Mouse (Mus musculus) liver, embryonic 12.5 days (tissue): ENCODE data around the gene Sec24c. TPM values are rescaled to one million over a fixed set of nuclear protein-coding genes. Genes with fewer than 3 reads are reported as not detected.

Source experiments
- ATAC-seq: fragments of 200-750 bp; cut with Nextera tagmentation; 2 replicates; pipeline ENCODE4 v1.8.0; 2017; ENCODE audit warnings: moderate number of reproducible peaks, mild to moderate bottlenecking, moderate library complexity
- H3K27ac ChIP-seq: fragments of 300-500 bp; sonication (generic); 2 replicates; pipeline ENCODE4 v1.5.1; 2016; ENCODE audit warnings: mild to moderate bottlenecking
- H3K27me3 ChIP-seq: fragments of 300-500 bp; sonication (generic); replicated peaks from 2 replicates; pipeline ENCODE4 v1.6.1; 2016; ENCODE audit warnings: mild to moderate bottlenecking, moderate library complexity
- H3K36me3 ChIP-seq: fragments of 300-500 bp; sonication (generic); 2 replicates; pipeline ENCODE4 v1.6.1; 2016; ENCODE audit warnings: mild to moderate bottlenecking, moderate library complexity
- H3K4me1 ChIP-seq: fragments of 300-500 bp; sonication (generic); 2 replicates; pipeline ENCODE4 v1.6.1; 2016
- H3K4me2 ChIP-seq: fragments of 300-500 bp; sonication (generic); 2 replicates; pipeline ENCODE4 v1.6.1; 2016; ENCODE audit warnings: mild to moderate bottlenecking, moderate library complexity
- H3K4me3 ChIP-seq: fragments of 300-500 bp; sonication (generic); 2 replicates; pipeline ENCODE4 v1.5.1; 2016; ENCODE audit warnings: mild to moderate bottlenecking, moderate library complexity
- H3K9ac ChIP-seq: fragments of 300-500 bp; sonication (generic); 2 replicates; pipeline ENCODE4 v1.6.1; 2016; ENCODE audit warnings: mild to moderate bottlenecking, moderate library complexity
- H3K9me3 ChIP-seq: fragments of 300-500 bp; sonication (generic); replicated peaks from 2 replicates; pipeline ENCODE4 v1.6.1; 2016; ENCODE audit warnings: mild to moderate bottlenecking, moderate library complexity
- WGBS: fragments of 180-500 bp; shearing (Covaris S2); methylation state at CpG from one replicate; pipeline ENCODE4 v1.1.7; 2016; ENCODE audit not compliant: insufficient replicate concordance; 5-methylcytosine and 5-hydroxymethylcytosine counted together
- polyA plus RNA-seq: library from polyadenylated mRNA; unstranded; fragments of >200 nt; fragmentation: Nextera tagmentation; extraction: Ambion mirVana; gene quantifications from 2 replicates; pipeline ENCODE4 v1.2.1, GENCODE M21; 2016

Sec24c gene
- polyA plus RNA-seq, 1 experiment from 2014 or later = 51.9 TPM

DNA sequence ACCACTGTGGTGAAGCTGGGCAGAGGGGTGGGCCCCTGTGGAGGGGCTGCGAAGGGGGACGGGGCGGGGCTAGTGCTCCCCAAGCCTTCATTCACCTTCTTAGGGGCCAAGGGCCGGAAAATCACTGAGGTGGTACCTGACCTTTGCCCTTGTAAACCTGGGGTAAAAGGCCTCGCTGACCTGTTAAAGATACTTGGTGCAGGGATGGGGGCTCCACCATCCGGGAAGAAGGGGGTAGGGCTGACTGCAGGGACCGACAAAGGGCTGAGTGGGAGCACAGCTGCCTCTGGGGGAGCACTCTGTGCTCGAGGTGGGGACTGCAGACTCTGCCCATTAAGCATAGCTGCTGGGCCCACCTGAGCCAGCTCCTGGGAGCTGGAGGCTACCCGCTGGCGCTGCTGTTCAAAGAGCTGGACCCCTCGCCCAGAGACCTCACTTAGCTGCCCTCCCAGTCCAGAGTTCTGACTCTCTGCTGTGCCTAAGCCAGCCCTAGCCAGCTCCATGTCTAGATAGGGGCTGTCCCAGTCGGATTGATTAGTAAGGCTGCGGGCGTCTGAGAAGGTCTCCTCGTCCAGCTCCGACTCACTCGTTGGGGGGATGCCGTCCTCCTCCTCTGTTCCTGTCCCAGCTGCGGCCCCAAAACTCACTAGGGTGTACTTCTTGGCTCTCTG lies 12.3 kb upstream of the Sec24c start:
- peak overlapping the region; percentile 93 for H3K4me2 ChIP-seq
- peaks cover 63% of the 10 kb centered on the region for H3K27me3 ChIP-seq
- ATAC-seq = peak; percentile 25; the same call in 1 of the 2 replicates
- peaks cover 22% of the 10 kb centered on the region for H3K4me1 ChIP-seq
- WGBS = 15% methylated on average over 19 of the region's 19 CpGs
- H3K4me3 ChIP-seq = peak overlapping the region; percentile 63
- 0 out of 2 replicates have a peak overlapping the region, but pooled peaks have one; percentile 34 for H3K27ac ChIP-seq
- H3K36me3 ChIP-seq = no peaks in the 10 kb centered on the region
- no peaks in the 10 kb centered on the region for H3K9me3 ChIP-seq
- H3K9ac ChIP-seq = peak overlapping the region; percentile 67

DNA sequence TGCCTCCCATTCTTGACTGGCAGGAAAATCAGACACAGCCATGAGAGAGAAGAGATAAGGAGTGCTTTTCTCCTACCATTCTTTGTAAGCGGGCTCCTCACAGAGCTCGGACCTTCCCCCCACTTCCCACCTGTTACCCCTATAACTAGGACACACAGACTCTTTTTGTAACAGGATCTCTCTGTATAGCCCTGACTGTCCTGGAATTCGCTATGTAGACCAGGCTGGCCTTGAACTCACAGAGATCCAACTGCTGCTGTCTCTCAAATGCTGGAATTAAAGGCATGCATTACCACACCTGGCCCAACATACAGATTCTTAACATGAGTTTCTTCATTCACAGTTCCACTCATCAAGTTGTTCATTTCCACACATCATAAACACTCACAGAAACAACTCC lies 11.4 kb upstream of the Sec24c start:
- Histone ChIP-seq H3K36me3 (no peaks in the 10 kb centered on the region), H3K9me3 (no peaks in the 10 kb centered on the region), H3K9ac (no peak overlapping the region), H3K4me2 (no peak overlapping the region), H3K27ac (no peak overlapping the region), H3K4me3 (no peak overlapping the region), H3K27me3 (peaks cover 70% of the 10 kb centered on the region), H3K4me1 (peaks cover 22% of the 10 kb centered on the region)
- no peak for ATAC-seq
- 63% methylated on average over 3 of the region's 3 CpGs for whole genome bisulfite sequencing

DNA sequence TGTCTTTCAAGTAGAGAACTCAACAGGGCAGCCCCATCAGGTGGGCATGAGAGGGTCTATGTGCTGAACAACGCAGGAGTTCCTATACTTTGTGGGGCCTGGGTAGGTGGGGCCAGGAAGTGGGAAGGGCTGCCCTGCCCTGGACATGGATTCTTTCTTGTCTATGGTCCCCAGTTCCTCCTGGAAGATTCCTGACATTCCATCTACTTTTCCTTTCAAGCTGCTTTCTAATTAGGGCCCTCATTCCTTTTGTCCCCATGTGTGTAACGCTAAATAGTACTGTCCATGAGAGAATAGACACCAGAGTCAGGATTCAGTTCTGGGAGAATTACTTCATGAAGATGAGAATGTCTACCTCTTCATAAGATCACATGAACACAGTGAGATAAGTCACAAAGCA lies 10.5 kb upstream of the Sec24c start:
- no peaks in the 10 kb centered on the region for H3K9me3 ChIP-seq
- no peak overlapping the region for H3K27ac ChIP-seq
- no peak overlapping the region for H3K4me3 ChIP-seq
- WGBS = 58% methylated on average over 2 of the region's 2 CpGs
- H3K4me1 ChIP-seq = peaks cover 19% of the 10 kb centered on the region
- H3K36me3 ChIP-seq = no peaks in the 10 kb centered on the region
- no peak for ATAC-seq
- H3K4me2 ChIP-seq = no peak overlapping the region
- H3K9ac ChIP-seq = no peak overlapping the region
- peaks cover 75% of the 10 kb centered on the region for H3K27me3 ChIP-seq

DNA sequence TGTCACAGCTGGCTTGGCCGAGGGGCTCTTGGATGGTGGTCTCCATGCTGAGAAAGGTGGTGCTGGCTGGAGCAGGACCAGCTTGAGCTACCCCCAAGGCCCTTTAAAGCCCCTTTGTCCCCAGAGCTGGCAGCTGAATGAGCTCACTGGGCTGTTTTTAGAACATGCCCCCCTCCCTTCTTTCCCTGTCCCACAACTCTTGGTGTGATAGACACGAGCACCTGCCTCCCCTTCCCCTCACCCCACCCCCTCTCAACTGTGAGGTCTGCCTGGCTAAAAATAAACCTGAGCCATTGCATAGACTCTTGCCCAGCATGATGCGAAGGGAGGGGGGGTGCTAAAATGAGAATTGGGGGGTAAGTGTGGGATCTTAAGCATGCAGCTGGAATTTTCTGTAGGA lies 9.7 kb upstream of the Sec24c start:
- Histone ChIP-seq H3K9me3 (no peaks in the 10 kb centered on the region), H3K36me3 (no peaks in the 10 kb centered on the region), H3K4me3 (no peak overlapping the region), H3K9ac (no peak overlapping the region), H3K4me1 (peaks cover 19% of the 10 kb centered on the region), H3K27ac (no peak overlapping the region), H3K27me3 (peaks cover 82% of the 10 kb centered on the region), H3K4me2 (no peak overlapping the region)
- ATAC-seq = no peak
- 65% methylated on average over 3 of the region's 3 CpGs for WGBS

DNA sequence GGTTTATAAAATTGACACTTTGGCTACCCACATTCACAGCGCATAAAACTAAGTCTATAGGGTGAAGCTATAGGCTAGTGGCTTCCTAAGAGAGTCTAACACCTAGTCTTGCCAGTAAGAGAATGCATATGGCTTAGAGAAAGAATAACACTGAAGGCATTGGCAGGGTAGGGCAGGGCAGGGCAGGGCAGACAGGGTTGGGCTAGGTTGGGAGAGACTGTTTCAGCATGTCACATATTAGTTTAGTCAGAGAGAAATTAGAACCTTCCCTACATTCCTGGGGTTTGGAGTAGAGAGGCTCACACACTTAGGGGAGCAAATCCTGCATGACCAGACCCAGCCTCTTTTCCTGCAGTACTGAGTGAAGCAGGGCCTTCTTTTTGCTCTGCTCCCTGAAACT lies 6.6 kb upstream of the Sec24c start:
- H3K9me3 ChIP-seq = no peaks in the 10 kb centered on the region
- peaks cover 67% of the 10 kb centered on the region for H3K27me3 ChIP-seq
- H3K9ac ChIP-seq = no peak overlapping the region
- 0 out of 2 replicates have a peak, but pooled peaks cover 3% of the 10 kb centered on the region for H3K4me1 ChIP-seq
- no peak for ATAC-seq
- H3K4me2 ChIP-seq = no peak overlapping the region
- no peak overlapping the region for H3K27ac ChIP-seq
- no peak overlapping the region for H3K4me3 ChIP-seq
- WGBS = 57% methylated on average over 1 of the region's 1 CpGs
- H3K36me3 ChIP-seq = no peaks in the 10 kb centered on the region

DNA sequence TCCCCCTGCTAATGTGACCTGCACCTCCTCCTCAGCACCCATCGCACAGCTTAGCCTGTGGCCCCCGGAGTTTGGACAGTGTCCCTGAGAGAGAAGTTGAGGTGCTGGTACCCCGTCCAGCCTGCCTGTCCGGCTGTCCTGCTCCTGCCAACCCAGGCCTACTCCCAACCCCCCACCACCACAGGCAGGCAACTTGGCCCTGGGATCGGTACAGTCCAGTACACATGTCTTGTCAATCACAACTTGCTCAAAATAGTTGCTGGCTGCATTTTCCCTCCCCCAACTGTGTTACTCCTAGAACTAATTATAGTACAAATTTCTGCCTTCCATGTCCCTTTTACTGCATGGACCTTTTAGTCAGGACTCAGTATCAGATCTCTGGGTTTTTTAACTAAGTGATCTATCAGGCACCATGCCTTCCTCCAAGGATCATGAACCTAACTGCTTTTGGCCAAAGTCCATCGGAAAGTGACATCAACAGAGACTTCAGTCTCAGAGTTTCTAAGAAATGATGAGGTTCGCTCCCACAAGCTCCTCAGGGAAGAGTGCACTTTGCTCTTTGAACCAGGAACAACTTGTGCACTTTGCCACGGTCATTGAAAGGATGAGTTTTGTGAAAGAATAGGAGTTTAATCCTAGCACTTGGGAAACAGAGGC lies 5.8 kb upstream of the Sec24c start, which contains the start of gene Synpo2l:
Gene Synpo2l, minus strand, starts transcription at position 201 of the 657 bp plus-strand sequence.
- ATAC-seq = no peak
- no peak within 1 kb of the TSS for H3K27ac ChIP-seq

DNA sequence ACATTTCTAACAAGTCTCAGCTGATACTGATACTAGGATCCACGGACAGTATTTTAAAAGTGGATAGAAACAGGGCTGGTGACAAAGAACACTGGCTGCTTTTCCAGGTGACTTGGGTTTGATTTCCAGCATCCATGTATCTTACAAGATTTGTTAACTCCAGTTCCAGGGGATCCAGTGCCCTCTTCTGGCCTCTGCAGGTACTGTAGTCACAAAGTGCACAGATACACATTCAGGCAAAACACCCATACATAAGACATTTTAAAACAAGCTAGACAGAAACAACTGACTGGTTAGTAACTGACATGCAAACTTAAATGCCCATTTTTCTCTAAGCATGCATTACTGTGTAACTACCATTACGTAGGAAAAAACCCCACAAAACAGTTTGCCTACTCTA lies 1.1 kb upstream of the Sec24c start:
- Histone ChIP-seq H3K4me1 (peaks cover 24% of the 10 kb centered on the region), H3K4me3 (no peak overlapping the region), H3K4me2 (peak overlapping the region; percentile 90), H3K27ac (peak overlapping the region; percentile 33; the same call in 1 of the 2 replicates), H3K9me3 (no peaks in the 10 kb centered on the region), H3K27me3 (peaks cover 17% of the 10 kb centered on the region), H3K9ac (no peak overlapping the region), H3K36me3 (peaks cover 29% of the 10 kb centered on the region)
- no peak for ATAC-seq
- 88% methylated on average over 2 of the region's 2 CpGs for WGBS

More for the DNA sequence above, 5.8 kb upstream of the Sec24c start, which contains the start of gene Synpo2l:
- 64% methylated on average over 8 of the region's 8 CpGs for WGBS
- peaks cover 5% of the 10 kb centered on the region; the same call in 1 of the 2 replicates for H3K4me1 ChIP-seq
- no peak within 1 kb of the TSS for H3K4me3 ChIP-seq
- 0 out of 2 replicates have a peak, but pooled peaks cover 2% of the 10 kb centered on the region for H3K36me3 ChIP-seq
- H3K9me3 ChIP-seq = no peaks in the 10 kb centered on the region
- H3K4me2 ChIP-seq = no peak within 1 kb of the TSS
- no peak within 1 kb of the TSS for H3K9ac ChIP-seq
- H3K27me3 ChIP-seq = peaks cover 59% of the 10 kb centered on the region

DNA sequence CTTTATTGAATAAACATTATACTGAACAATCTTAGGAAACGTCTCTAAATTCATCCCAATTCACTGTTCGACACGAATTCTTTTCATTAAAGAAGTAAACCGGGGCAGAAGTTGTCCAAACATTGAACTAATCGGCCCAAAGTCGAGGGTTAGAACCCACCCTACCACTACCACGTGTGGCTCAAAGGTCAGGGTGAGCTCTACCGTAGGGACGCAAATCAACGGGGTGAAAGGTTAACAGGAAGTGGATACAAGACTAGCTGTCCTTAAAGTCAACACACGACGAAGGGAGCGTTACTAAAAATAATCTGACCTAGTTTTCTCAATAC lies 409 bp upstream of the Sec24c start:
- Histone ChIP-seq H3K4me1 (peaks cover 24% of the 10 kb centered on the region), H3K36me3 (peaks cover 36% of the 10 kb centered on the region), H3K9ac (peak overlapping the region; percentile 37; the same call in 1 of the 2 replicates), H3K4me3 (peak overlapping the region; percentile 75), H3K9me3 (no peaks in the 10 kb centered on the region), H3K4me2 (peak overlapping the region; percentile 90), H3K27me3 (peaks cover 15% of the 10 kb centered on the region), H3K27ac (peak overlapping the region; percentile 47; the same call in 1 of the 2 replicates)
- WGBS = 8% methylated on average over 13 of the region's 13 CpGs
- ATAC-seq = peak; percentile 69

DNA sequence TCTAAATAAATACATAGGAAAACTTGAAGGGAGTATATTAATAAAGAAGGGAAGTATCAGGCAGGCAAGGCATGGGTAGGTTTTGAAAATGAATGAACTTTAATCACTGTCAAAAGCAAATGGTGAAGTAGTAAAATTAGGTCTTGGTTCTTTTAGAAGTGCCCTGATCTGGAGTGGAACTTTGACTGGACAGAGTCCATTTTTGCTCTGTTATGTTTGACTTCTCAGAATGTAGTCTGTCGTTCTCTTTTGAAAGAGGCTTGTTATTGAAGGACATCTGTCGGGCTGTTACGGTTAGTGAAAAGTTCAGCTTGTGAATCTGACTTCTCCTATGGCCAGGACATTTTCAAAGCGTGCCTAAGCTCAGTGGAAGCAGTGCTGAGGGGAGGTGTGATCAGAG lies 3.8 kb downstream of the Sec24c start:
- Histone ChIP-seq H3K9me3 (no peaks in the 10 kb centered on the region), H3K27me3 (no peaks in the 10 kb centered on the region), H3K36me3 (peaks cover 77% of the 10 kb centered on the region), H3K4me1 (peaks cover 27% of the 10 kb centered on the region), H3K4me3 (no peak overlapping the region), H3K9ac (no peak overlapping the region), H3K4me2 (no peak overlapping the region), H3K27ac (no peak overlapping the region)
- 84% methylated on average over 4 of the region's 4 CpGs for WGBS
- no peak for ATAC-seq

DNA sequence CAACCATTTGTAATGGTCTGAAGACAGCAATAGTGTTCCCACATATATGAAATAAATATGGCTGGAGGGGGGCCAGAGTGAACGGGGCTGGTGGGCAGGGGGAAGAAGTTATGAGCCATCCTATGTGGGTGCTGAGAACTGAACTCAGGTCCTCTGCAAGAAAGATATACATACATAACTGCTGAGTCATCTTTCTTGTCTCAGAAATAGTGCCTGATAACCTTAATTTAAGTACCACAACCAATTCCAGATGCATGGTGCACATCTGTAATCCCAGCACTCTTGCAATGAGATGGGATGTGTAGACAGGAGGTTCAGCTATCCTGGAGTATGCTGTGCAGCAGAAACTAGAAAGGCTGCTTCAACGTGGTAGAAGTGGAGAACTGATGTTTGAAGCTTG lies 7.6 kb downstream of the Sec24c start:
- ATAC-seq = no peak
- Histone ChIP-seq H3K9ac (no peak overlapping the region), H3K4me3 (no peak overlapping the region), H3K9me3 (no peaks in the 10 kb centered on the region), H3K27me3 (no peaks in the 10 kb centered on the region), H3K4me1 (peaks cover 6% of the 10 kb centered on the region; the same call in 1 of the 2 replicates), H3K27ac (no peak overlapping the region), H3K4me2 (no peak overlapping the region), H3K36me3 (peaks cover 100% of the 10 kb centered on the region)
- WGBS = 84% methylated on average over 2 of the region's 2 CpGs

DNA sequence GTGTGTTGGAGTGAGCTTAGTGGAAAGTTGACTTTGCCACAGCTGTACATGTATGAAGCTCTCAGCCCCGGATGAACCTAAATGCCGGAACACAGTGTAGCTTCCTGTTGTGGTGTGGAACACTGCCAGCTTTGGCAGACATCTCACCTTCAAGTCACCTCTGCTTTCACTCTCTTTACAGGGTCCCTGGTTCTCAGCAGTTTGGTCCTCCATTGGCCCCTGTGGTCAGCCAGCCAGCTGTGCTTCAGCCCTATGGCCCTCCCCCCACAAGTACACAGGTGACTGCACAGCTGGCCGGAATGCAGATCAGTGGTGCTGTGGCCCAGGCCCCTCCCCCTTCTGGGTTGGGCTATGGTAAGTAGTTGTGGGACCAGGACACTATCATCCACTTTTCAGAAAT lies 8.4 kb downstream of the Sec24c start:
- Histone ChIP-seq H3K9ac (no peak overlapping the region), H3K4me3 (no peak overlapping the region), H3K27ac (no peak overlapping the region), H3K36me3 (peaks cover 100% of the 10 kb centered on the region), H3K4me1 (peaks cover 6% of the 10 kb centered on the region; the same call in 1 of the 2 replicates), H3K9me3 (no peaks in the 10 kb centered on the region), H3K27me3 (no peaks in the 10 kb centered on the region), H3K4me2 (no peak overlapping the region)
- ATAC-seq = peak; percentile 51; the same call in 1 of the 2 replicates
- WGBS = 72% methylated on average over 3 of the region's 3 CpGs

DNA sequence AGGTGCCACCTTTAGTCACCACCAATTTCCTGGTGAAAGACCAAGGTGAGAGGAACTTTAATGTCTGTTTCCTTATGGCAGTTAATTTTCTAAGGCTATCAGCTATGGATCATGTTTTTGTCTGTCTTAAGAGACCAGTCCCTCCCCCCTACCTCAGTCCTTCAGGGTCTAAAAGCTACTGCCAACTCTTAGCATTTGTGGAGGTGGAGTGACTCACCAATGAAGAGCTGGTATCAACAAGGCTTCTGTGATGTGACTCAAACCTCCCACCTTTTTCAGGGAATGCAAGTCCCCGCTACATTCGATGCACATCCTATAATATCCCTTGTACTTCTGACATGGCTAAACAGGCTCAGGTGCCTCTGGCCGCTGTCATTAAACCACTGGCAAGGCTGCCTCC lies 12.5 kb downstream of the Sec24c start:
- Histone ChIP-seq H3K27me3 (no peaks in the 10 kb centered on the region), H3K9ac (no peak overlapping the region), H3K9me3 (no peaks in the 10 kb centered on the region), H3K4me1 (peaks cover 6% of the 10 kb centered on the region; the same call in 1 of the 2 replicates), H3K4me3 (no peak overlapping the region), H3K27ac (no peak overlapping the region), H3K36me3 (peaks cover 100% of the 10 kb centered on the region), H3K4me2 (no peak overlapping the region)
- WGBS = 89% methylated on average over 3 of the region's 3 CpGs
- ATAC-seq = no peak
